Mouse (Mus musculus): ENCODE measurements at regions not wholly inside any gene's neighbourhood (a gene's known extent, or its start where the extent isn't known, plus 50 kb on each side); places are given as distances from the start of the nearest gene placed in this dataset.

DNA sequence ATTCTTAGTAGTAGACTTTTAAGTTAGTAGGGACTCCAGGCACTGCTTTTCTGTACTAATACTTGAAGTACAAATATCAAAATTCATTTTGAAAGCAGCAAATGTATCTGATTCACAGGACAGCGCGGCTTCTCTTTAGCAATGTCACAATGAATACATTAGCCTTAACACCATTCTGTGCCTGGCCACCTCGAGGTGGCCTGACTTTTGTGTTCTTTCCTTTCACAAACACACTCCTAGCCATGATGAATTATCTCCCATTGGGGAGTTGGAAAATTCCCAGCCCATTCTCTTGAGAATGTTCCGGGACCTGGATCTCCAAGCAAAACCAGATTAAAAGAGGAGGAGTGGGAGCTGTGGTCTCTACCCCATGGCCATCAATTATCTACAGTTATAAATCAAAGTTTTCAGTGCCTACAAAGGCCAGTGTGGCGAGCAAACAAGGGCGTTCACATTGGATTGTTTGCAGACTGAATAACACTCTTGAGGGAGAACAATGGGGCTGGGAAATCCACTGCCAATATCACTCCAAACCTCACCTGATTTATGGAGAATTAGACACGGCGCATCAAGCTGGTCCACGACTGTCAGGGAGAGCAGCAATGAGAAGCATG lies 82.7 kb upstream of the Rarb start:
- DNase-seq (ENCODE audit: low spot score), result no peak

DNA sequence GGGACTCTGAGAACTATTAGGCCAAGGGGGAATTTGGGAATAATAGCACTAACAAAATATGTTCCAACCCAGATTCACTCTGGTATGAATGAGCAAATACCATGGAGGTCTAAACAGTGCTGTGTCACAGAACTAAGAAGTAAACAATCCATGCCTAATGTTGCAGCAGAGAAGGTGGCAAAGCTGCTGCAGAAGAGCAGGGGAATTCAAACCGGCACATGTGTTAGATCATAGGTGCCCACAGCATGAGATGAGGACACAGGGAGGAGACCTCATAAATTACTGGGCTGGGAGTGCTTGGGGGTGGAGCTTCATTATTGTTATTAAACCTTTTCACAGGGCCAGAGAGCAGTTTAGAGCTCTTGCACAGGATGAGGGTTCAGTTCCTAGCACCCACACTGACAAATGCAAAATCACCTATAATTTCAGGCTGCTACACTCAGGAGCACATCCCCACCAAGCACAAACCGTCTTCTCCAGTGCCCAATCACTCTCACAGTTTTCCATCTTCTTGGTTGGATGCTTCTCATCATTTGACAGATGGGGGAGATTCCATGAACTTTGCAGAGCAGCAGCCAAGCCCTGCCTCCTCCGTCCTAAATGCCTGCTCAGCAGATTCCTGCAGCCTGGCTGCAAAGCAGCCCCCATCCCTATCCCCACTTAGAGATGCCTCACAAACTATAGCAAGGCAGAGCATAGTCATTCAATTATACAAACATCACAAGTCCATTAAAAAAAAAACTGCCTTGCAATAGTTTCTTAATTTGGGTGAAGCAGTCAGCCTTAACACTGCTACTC lies 79.0 kb upstream of the Rarb start:
- no peak for DNase-seq (ENCODE audit: low spot score)

DNA sequence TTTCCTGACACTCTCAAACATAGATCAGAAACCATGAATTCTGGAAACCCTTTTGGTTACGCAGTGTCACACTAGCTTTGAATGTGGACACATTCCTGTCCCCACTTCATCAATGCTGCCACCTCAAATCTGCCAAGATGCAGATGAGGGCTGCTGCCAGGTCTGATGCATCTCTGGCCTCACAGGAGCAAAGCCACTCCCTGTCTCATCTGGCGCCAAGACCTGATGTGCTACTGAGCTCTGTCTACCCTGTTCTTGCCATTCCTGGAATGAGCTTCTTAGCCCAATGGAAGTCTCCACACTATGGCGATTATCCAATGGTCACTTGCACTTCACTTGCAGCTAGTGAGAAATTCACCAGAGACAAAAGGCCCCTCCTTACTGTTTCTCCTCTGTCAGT lies 78.0 kb upstream of the Rarb start:
- no peak for DNase-seq (ENCODE audit: low spot score)

DNA sequence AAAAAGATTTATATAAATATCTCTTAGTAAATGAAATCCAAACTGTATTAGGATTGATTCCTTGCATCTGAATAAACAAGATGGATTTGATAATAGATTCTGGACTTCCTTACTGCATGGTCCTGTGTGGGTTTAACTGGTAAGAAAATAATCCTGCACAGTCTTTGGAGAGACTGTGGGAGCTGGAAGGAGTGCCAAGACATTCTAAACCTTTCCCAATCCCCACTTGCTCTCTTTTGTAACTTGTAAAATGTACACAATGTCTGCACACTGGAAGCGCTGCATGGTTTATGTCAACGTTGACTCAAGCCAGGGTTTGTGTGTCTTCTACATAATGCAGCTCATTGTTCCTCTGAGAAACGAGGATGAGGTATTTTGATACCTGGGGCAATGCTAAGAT lies 62.3 kb upstream of the Rarb start:
- DNase-seq (ENCODE audit: low spot score), result no peak

DNA sequence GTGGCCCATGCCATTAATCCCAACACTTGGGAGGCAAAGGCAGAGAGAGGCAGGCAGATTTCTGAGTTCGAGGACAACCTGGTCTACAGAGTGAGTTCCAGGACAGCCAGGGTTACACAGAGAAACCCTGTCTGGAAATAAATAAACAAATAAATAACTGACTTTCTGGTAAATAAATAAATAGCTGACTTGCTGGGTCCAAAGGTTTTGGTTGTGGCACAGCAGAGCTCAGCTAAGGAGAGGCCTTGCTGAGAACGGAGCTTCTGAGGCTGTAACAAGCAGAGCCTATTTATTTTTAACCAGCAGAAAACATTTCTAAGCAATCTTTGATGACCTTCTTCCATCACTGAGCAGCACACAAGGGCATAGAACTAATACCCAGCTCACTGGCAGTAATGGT lies 50.3 kb upstream of the Rarb start:
- DNase-seq (ENCODE audit: low spot score), result no peak
